Mouse (Mus musculus) 3134 (cell line): ENCODE results near the gene Cdh13.

Experiments used
- DNase-seq: peaks from one replicate; pipeline ENCODE4 v3.0.0-alpha.2; 2011; ENCODE audit warnings: low spot score; ENCODE audit not compliant: insufficient read length; ENCODE audit errors: extremely low read depth

Gene Cdh13

GRCm38 (mm10) chr8:118539941-118540340 lies 256.4 kb downstream of the Cdh13 start:
- no peak for DNase-seq

DNA sequence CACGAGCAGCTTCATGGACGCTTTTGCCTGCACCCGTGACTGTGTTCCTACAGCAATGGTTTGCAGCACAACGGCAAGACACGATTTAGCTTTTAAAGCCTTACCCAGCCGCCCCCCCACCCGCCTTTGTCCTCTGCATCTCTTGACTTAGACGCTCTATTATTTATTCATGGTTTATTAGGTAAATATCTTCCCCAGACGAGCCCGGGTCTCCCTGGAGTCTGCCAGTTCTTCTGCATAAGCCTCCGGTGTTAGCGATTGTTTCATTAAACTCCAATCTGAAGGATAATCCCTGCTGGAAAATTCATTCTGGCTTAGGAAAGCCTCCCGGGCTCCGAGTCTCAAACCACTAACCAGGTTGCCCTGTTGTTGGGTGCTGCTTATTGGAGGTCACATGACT lies 268.9 kb downstream of the Cdh13 start:
- no peak for DNase-seq

DNA sequence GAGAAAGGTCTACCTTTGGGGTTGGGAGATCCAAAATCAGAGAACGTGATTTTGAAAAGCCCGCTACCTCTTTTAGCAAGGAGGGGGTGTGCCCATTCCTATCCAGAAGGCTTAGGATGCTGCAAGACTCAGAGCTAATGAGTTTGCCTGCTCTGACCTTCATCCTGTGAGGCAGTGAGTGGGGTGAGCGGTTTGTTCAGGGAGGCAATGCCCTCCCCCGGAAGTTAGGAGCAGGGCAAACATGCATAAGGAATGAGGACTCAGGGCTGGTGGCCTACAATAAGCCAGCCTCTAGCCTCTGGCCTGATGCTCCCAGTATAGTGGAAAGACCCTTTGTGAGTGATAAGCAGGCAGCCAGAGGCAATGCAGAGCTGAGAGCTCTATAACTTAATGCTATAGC lies 269.3 kb downstream of the Cdh13 start:
- DNase-seq, result no peak

- no peak for DNase-seq
Measured at GRCm38 (mm10) chr8:118564024-118564423, 280.5 kb downstream of the Cdh13 start.

DNA sequence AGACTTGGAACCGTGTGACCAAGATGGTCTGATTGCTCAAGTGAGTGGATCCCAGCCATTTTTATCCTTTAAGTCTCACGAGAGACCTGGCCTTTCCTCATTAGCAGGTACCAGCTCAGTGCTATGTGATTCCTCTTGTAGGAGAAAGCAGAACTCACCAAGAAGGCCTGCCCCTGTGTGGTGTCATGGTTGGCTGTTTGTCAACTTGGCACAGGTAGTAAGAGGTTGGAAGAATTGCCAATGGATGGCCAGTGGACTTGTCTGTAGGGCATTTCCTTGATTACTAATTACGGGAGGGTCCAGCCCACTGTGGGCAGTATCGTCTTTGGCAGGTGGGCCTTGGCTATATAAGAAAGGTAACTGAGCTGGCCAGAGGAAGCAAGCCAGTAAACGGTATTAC lies 281.7 kb downstream of the Cdh13 start:
- DNase-seq, result no peak

- DNase-seq, result no peak
Measured at GRCm38 (mm10) chr8:118565887-118566747, 282.6 kb downstream of the Cdh13 start.

GRCm38 (mm10) chr8:118569366-118569765 lies 285.8 kb downstream of the Cdh13 start:
- no peak for DNase-seq

- no peak for DNase-seq
Measured at GRCm38 (mm10) chr8:118581256-118581655, 297.7 kb downstream of the Cdh13 start.

DNA sequence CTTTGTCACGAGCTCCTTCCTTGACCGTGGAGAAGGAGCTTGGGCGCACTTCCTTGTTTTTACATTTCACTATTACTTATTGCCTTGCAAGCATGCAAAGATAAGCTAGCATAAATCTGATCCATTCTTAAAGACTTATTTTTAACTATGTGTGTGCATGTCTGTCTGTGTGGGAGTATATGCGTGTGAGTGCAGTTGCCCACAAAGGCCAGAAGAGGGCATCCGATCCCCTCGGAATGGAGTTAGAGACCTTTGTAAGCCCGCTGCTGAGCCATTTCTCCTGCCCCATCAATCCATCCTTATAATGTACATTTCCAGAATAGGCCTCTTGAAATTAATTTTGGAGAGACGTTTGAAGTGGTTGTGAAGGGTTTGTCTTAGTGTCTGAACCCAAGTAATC lies 298.7 kb downstream of the Cdh13 start:
- no peak for DNase-seq

GRCm38 (mm10) chr8:118587981-118588380 lies 304.4 kb downstream of the Cdh13 start:
- no peak for DNase-seq

DNA sequence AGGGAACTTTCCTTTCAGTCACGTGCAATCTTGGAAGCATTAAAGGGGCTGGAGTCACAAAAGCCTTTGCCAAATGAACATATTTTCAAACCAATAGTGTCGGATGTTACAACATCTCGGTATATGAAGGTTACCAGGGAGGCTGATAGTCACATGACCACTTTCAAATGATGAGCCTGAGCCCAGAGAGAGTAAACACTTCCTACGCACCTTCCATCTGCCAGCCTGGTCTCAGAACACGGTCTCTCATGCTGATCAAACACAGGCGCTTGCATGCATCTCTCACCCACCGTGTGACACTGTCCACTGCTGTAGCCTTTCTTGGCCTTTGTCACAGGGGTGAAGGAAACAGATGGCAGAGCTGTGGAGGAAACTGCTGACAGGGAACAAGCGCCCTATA lies 313.3 kb downstream of the Cdh13 start:
- no peak for DNase-seq

DNA sequence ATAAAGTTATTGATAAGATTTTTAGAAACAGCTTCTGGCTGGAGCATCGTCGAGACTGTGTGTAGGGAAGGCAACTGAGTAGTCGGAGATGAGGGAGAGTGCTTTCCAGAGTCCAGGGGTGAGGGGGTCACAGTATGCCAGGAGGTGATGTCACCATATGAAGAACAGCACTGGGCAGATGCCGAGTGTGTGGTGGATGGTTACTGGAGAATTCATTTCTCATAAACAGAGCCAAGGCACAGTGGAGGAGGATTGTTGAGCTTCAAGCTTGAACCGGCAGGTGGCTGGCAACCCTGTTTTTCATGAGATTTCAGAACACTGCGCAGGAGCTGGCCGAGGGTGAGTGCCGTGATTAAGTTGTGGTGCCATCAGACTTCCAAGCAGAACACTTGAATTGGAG lies 317.8 kb downstream of the Cdh13 start:
- no peak for DNase-seq

GRCm38 (mm10) chr8:118602074-118602473 lies 318.5 kb downstream of the Cdh13 start:
- DNase-seq, result no peak

DNA sequence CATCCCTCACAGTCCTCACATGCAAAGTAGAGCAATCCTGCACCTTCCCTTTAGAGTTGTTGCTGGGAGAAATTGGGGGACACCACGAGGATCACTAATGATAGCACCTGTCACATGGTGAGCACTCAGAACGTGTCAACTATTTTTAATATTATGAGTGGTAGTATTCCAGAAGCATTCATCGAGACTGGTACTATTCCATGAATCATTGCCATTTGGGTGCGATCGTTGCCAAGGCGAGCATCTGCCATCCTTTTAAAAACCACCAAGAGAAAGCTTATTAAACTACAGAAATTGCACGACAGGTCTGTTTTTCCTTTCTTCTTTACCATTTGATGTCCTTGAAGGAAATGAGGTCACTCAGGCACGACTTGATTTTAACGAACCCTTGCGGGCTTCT lies 328.0 kb downstream of the Cdh13 start:
- no peak for DNase-seq

GRCm38 (mm10) chr8:118618195-118618594 lies 334.7 kb downstream of the Cdh13 start:
- no peak for DNase-seq

GRCm38 (mm10) chr8:118626425-118626824 lies 342.9 kb downstream of the Cdh13 start:
- DNase-seq, result no peak

- no peak for DNase-seq
Measured at GRCm38 (mm10) chr8:118627737-118628136, 344.2 kb downstream of the Cdh13 start.

DNA sequence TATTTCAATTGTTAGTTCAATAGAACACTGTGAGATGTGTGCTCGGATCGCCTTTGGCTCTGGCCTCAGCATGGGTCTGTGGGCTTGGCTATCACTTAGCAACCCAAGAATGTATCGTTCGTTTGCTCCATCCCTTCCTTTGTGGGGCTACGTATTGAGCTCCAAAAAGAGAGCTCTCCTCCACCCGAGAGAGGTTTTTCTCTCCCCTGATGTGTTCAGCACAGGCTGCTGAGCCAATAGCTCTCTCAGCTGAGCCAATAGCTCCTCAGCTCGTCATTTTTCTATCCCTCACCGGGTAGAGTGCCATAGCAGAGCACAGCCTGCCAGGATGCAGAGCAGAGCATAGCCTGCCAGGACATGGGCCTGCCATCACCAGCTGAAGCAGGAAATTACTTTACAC lies 345.2 kb downstream of the Cdh13 start:
- DNase-seq, result no peak

DNA sequence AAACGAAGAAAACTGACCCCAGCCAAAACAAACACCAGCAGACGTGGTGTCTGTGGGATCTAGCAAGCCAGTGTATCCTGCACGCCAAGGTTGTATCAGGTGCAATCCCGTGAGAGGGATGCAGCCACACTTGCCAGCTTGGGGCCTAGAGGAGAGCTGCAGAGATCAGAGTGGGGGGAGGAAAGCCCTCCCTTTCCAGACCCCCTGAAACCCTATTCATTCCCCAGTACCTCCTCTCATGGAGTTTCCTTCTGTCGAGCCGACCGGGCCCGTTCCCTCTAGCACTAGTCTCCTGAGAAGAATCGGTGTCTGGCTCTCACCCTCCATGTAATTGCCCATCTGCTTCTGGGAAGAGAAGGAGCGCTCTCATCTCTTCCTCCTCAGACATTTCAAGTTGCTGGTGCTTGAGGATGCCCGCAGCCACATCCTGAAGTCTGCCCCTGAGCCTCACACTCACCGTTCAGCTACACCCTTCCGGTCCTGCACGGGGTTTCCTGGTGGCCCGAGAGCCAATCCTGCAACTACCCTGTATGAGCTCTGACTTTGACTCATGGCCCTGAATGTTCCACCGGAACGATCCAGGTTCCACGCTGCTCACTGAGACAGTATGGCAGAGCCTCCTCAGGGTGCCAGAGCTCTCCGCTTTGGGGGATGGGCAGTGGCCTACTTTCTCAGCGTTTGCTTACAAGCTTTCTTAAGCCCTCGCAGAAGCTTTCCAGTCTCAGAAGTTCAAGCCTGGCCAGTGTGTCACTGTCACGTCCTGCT lies 351.9 kb downstream of the Cdh13 start:
- no peak for DNase-seq

DNA sequence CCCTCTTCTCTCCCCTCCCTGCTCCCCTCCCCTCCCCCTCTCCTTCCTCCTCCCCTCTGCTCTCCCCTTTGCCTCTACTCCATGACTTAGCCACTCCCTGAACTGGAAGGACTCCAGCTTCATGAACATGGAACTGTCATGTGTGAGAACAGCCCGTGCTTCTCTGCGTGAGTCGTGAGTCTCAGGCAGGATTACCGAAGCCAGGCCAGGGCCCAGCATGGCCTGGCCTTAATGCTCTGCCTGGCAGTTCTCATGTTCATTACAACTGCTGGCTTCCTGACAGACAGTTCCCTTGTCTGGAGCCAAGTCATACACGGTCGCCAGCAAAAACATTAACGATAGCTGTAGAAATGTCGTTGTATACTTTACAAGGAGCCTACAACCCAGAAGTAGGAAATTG lies 356.1 kb downstream of the Cdh13 start:
- DNase-seq, result no peak

DNA sequence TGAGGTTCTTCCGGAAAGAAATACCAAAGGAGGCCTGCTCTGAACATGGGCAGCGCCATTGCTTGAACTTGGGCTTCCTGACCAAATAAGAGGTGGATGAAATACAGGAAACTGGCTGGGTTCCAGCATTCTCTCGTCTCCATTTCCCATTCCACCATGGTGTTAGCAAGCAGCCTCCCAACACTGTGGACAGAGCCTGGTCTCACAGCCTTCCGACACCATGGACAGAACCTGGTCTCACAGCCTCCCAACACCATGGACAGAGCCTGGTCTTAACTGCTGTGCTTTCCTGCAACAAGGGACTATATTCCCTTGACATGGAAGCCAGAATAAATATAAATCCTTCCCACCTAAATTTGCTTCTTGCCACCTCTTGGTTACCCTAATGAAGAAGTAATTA lies 358.3 kb downstream of the Cdh13 start:
- DNase-seq, result no peak
